Mouse (Mus musculus): ENCODE measurements around the gene A730071L15Rik. TPM values are rescaled to one million over a fixed set of nuclear protein-coding genes. Genes with fewer than 3 reads are reported as not detected.

A730071L15Rik gene
- total RNA-seq (2023): 1 to 10 TPM in 1 of 2 experiments, under 1 TPM in 1; 0.47 to 1.1 TPM

GRCm38 (mm10) chr11:6199410-6200086 is at the start of gene A730071L15Rik:
Gene A730071L15Rik, plus strand, starts transcription at chr11:6200029.

GRCm38 (mm10) chr11:6200087-6200569 is 299 bp downstream of the A730071L15Rik start, which contains the start of gene Nudcd3:
Gene Nudcd3, minus strand, starts transcription at chr11:6200415.

GRCm38 (mm10) chr11:6230012-6230411 is 30.2 kb downstream of the A730071L15Rik start, which contains the start of gene Npc1l1:
Gene Npc1l1, minus strand, starts transcription at chr11:6230143.

Other genes with a start within 250 kb of the A730071L15Rik start
- not detected for gene Gck, start 249.9 kb upstream of the A730071L15Rik start, total RNA-seq (2023)
- gene Ykt6, start 244.3 kb upstream of the A730071L15Rik start, total RNA-seq (2023): 10 to 100 TPM; 62.6 to 72.1 TPM
- 10 to 100 TPM; 12.4 to 14.4 TPM for gene Camk2b, start 133.7 kb upstream of the A730071L15Rik start, total RNA-seq (2023)
- gene Nudcd3, start 386 bp downstream of the A730071L15Rik start, total RNA-seq (2023): 10 to 100 TPM; 64.9 to 69.8 TPM
- under 1 TPM; 0.15 TPM for gene Npc1l1, start 30.1 kb downstream of the A730071L15Rik start, total RNA-seq (2023)
- 10 to 100 TPM; 81.5 to 92.5 TPM for gene Ddx56, start 67.7 kb downstream of the A730071L15Rik start, total RNA-seq (2023)
- 10 to 100 TPM; 39.9 to 46.8 TPM for gene Tmed4, start 74.8 kb downstream of the A730071L15Rik start, total RNA-seq (2023)
- gene Ogdh, start 91.6 kb downstream of the A730071L15Rik start, total RNA-seq (2023): 100 to 1,000 TPM; 161 to 167 TPM
- gene Zmiz2, start 189.0 kb downstream of the A730071L15Rik start, total RNA-seq (2023): 100 to 1,000 TPM; 101 to 103 TPM
- gene Ppia, start 215.4 kb downstream of the A730071L15Rik start, total RNA-seq (2023): 1,000 to 10,000 TPM; 1,227 to 1,397 TPM
- gene H2afv, start 244.4 kb downstream of the A730071L15Rik start, total RNA-seq (2023): 10 to 100 TPM; 57.6 to 60.1 TPM